Mouse (Mus musculus) CH12F3 (cell line): ENCODE results near the gene Il10ra.

Source experiments
- in situ Hi-C: fragments of 300-500 bp; cut with MboI; formaldehyde crosslinking; loops from 2 replicates; pipeline ENCODE4 v1.14.3; 2020; ENCODE audit warnings: low sequenced_read_pairs

Il10ra gene

DNA sequence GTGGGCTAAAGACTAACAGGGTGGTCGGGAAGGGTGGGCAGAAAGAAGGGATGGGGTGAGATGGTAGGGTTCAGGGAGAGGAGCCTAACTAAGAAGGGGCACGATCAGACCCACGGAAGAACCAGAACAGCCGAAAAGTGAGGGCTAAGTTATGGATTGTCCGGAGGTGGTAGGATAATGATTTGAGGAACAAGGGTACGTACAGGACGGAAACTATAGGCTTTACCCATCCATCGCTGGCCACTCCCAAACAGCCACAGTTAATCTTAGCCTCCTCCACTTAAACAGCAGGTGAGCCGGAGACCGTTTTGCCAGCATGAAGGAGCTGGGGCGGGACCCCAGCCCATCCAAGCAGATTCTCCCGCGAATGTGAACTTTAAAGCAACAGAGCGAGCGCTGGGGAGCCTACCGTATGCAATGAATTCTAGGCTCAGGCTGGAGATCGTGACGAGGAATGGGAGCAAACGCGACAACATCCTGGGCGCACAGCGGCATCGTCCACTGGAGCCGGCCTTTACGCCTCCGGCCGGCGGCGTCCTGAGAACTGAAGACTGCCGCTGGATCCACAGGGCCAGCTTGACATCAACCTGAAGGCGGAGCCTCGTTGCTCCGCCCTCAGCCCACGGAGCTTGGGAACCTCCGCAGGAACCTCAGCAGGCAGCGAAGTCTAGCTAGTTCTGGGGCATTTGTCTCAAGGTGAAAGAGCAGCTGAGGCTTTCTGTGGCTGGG lies at the start of gene Il10ra:
Gene Il10ra (minus strand): TSS at position 553 of the 729 bp plus-strand sequence.
- in situ Hi-C loops: no loop called here

DNA sequence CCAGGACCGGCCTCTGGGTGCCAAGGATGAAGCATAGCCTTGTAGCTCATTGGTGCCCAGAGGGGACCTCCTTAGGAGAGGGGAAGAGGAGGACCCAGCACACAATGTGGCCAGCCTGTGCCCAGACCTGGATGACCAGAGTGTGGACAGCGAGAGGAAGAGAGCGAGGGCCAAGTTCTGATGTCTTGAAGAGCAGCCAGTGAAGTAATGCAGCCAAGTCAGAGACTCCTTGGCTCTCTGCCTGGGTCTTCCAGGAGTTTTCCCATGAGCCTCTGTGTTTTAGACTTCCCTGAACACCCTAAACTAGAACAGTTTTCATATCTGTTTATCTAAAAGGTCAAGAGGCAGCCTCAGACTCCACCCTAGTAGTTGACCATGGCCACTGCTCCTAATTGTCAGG lies 48.7 kb upstream of the Il10ra start:
- in situ Hi-C loops: no loop called here

DNA sequence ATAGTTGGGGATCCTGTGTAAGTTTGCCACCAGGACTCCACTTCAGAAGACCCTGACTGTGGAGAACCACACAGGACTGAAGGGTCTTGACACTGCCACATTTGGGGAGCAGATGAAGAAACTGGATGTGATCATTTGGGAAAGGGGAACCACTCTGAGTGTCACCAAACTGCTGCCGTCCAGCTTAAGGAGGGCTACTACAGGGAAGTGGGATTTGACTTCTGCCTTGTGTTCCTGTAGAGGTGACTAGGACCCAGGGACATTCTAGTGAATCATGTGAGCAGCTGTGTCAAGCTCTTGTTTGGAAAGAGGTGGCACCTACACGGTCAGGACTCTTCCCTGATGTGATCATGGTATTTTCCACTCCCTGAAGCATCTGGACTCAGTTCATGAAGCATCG lies 45.0 kb upstream of the Il10ra start:
- in situ Hi-C loops: no loop called here

- in situ Hi-C loops: no loop called here
These were observed 42.9 kb upstream of the Il10ra start for GRCm38 (mm10) chr9:45311858-45312257.

- in situ Hi-C loops: loop anchor here (10.0 kb wide), 1 partner anchor 76 kb away; no protein-coding TSS in a partner anchor
These were observed 39.6 kb upstream of the Il10ra start for GRCm38 (mm10) chr9:45308521-45308920.

GRCm38 (mm10) chr9:45306746-45307410 lies 37.9 kb upstream of the Il10ra start:
- in situ Hi-C loops: loop anchor here (10.0 kb wide), 1 partner anchor 78 kb away; no protein-coding TSS in a partner anchor

DNA sequence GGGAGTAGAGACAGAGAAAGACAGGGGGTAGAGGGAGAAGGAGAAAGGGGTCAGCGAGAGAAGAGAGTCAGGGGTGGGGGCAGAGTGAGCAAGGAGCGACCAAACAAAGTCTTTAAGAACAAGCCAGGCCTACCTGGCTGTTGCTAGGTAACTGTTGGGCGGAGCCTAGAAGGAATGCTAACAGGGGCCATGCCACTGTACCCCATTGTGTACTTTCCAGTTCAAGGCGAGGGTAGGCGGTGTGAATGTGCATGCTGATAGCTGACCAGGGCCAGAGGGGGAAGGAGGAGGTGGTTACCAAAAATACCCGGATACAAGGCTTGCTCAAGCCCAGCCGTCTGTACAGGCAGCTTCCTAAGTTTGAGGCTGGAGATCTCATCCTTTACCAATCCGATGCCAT lies 32.8 kb upstream of the Il10ra start:
- in situ Hi-C loops: loop anchor here (10.0 kb wide), 1 partner anchor 83 kb away; no protein-coding TSS in a partner anchor

- in situ Hi-C loops: loop anchor here (10.0 kb wide), 1 partner anchor 84 kb away; no protein-coding TSS in a partner anchor
These were observed 31.6 kb upstream of the Il10ra start for GRCm38 (mm10) chr9:45300422-45301104.

DNA sequence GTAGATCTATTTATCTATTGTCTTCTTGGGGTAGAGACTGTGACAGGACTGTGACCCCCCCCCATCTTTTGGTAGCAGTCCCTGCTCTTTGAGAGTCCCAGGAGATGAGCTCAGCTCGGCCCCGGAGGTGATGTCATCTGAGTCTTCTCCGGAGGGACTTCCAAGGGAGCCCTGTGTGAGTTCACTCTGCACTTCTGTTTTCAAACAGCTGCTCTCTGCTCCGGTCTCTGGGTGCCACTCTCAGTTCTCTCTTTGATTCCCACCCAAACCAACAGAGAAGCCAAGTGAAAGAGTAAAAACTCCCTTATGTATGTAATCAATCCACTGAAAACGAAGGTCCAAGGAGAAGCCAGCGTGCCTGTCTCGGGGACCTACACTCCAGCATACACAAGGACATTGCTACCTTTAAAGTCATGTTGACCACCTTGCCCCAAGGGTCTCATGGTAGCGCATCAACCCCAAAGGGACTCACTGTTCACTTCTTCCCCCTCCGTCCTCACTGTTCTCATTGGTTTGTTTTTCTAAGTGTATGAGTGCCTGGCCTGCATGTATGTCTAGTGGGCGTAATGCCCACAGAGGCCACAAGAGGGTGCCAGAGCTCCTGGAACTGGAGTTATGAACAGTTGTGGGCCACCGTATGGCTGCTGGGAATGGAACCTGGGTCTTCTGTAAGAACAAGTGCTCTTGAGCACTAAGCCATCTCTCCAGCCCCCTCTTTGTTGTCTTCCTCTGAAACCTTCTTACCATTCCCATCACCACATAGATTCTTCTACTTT lies 30.5 kb upstream of the Il10ra start:
- in situ Hi-C loops: loop anchor here (10.0 kb wide), 2 partner anchors 75 to 85 kb away; no protein-coding TSS in a partner anchor

DNA sequence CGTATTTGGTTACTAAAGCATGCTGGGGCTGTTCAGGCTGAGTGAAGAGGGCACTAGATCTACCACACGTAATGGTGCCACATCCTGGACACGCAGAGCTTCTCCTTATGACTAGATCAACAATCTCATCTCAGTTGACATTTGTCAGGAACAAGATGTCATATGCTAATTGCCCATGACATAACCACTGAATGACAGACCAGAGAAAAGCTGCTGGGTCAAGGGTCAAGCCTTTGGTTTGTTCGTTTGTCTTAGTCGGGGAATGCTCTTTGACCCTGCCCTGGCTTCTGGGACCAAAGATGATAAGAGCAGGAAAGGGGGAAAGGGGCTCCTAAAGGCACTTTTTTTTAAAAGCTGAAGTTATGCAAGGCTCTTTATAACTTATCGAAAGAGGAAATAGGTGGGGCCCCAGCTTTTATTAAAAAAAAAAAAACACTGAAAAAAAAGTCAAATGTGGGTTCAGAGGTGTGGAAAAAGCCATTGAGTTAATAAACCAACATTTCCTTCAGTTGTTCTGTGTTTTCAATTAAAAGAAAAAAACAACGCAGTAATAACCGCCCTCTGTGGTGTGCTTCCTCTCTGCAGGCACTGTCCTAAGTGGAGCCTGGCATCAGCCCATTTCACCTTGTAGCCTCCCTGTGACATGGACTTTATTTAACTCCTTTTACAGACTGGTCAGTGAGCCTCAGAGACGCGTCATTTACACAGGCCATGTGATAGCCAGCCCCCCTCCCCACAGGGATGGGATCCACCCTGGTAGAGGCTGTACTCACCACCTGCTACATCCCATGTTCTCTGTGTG lies 25.5 kb upstream of the Il10ra start:
- in situ Hi-C loops: loop anchor here (10.0 kb wide), 1 partner anchor 70 kb away; no protein-coding TSS in a partner anchor

GRCm38 (mm10) chr9:45291481-45292168 lies 22.7 kb upstream of the Il10ra start:
- in situ Hi-C loops: loop anchor here (10.0 kb wide), 1 partner anchor 67 kb away; no protein-coding TSS in a partner anchor

DNA sequence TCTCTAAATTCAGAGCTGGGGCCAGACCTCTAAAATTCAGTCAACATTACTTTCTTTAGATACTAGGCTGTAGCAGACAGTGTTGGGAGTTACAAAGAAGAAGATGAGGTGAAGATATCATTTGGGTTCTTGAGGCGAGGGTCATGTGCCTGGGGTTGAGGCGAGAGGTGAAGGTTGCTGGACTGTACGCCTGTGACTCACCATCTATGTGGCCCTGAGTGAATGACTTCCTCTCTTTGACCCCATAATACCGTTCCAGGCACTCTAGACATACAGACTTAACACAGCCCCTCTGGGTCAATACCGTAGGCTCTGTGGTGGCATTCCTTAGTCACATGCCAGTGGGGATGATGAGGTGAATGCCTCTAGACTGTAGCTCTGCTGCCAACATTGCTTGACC lies 13.5 kb upstream of the Il10ra start:
- in situ Hi-C loops: no loop called here

DNA sequence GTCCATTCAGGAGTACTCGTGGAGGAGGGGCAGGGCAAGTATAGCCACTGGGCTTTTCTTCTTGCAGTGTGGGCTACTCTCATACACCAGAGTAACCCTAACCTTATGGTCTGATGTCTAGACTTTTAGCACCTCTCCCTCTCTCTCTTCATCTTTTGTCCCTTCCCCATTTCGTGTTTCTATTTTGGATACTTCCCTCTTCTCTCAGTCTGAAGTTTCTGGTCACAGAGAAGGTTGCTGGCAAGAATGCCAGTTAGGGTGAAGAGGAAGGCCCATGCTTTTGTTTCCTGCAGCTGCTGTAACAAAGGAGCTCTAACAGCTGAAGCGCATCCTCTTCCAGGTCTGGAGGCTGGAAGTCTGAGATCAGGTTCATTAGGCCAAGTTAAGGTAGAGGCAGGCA lies 11.9 kb upstream of the Il10ra start:
- in situ Hi-C loops: no loop called here

- in situ Hi-C loops: no loop called here
These were observed 11.1 kb upstream of the Il10ra start for GRCm38 (mm10) chr9:45280059-45280458.

GRCm38 (mm10) chr9:45274635-45275034 lies 5.7 kb upstream of the Il10ra start:
- in situ Hi-C loops: no loop called here

DNA sequence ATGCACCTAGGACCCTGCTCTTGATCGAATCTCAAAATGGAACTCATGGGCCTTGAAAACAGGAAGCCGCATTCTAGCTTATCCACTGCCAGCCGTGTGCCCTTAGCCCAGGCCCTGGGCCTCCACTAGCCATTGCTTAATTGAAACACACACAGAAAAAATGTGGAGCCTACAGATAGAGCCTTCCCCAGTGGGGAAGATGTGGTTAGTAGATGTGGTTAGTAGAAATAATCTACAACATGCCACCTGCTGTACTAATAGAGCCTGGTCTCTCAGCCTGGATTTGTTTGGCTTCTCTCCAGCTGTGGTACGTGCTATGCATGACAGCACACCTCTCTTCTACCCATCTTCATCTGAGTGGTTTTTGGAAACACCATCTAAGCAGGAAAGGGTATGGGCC lies 5.3 kb upstream of the Il10ra start:
- in situ Hi-C loops: no loop called here

DNA sequence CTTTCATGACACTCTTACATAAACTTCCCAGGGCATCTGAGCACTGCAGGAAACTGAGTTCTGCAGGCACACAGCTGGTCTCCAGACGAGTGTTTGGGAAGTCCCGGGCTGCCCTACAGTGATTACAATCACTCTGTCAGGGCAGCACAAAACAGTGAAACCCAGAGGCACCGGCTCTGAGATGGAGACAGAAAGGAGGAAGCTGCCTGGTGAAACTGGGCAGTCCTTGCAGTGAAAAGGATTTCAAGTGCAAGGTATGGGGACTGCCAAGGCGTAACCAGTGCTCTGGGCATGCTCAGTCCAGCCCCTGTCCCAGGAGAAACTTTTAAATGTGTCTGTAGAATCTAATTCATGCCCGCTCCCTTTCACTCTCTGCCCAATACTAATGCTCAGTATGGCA lies 3.3 kb upstream of the Il10ra start:
- in situ Hi-C loops: no loop called here

DNA sequence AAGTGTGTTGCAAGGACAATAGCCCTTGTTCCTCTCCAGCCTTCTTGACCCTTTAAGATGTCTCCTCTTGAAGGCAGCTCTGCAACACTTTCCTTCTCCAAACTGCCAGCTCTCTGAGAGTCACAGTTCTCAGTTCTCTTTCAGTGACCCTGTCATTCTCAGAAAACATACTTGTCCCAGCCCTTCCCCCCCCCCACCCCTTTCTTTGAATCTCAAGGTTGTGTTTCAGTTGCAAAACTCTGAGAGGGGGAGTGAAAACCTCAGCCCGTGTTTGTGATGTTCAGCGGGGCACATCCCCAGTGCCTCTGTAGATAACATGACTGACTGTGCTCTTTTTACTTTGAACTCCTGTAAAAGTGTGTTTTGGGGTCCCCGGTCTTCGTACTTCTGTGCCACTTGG lies 870 bp downstream of the Il10ra start:
- in situ Hi-C loops: no loop called here

DNA sequence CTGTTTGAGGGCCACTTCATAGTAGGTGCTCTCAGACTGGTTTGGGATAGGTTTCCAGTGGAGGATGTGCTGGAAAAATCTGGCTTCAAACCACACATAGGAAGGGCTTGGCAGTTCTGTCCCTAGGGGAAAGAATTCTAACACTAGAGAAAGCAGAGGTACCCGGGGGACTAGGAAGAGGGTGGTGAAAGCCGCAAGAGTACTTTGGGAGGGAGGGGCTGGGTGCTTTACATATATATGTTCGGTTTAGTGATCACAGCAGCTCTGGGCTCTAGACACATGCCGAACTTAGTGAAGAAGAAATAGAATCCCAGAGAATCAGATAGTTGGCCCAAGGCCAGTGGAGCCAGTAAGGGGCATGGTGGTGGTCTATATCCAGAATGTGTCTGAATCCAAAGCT lies 1.9 kb downstream of the Il10ra start:
- in situ Hi-C loops: no loop called here
